Mouse (Mus musculus): ENCODE results near the gene Alox8.

Gene Alox8

GRCm38 (mm10) chr11:69197743-69198142 lies at the start of gene Alox8:
TSS of gene Alox8 (minus strand) at chr11:69197843.
- peak; percentile 28 for DNase-seq

- DNase-seq, result no peak
These were observed 48.0 kb upstream of the Alox8 start for GRCm38 (mm10) chr11:69245643-69246042.

- peak; percentile 73 for DNase-seq
These were observed 47.3 kb upstream of the Alox8 start for GRCm38 (mm10) chr11:69244911-69245310.

- DNase-seq, result no peak
These were observed 39.2 kb upstream of the Alox8 start, which contains the start of gene Gucy2e for GRCm38 (mm10) chr11:69236926-69237260. TSS of gene Gucy2e (minus strand) at chr11:69237036.

GRCm38 (mm10) chr11:69236061-69236925 lies 38.6 kb upstream of the Alox8 start:
- DNase-seq, result no peak

DNA sequence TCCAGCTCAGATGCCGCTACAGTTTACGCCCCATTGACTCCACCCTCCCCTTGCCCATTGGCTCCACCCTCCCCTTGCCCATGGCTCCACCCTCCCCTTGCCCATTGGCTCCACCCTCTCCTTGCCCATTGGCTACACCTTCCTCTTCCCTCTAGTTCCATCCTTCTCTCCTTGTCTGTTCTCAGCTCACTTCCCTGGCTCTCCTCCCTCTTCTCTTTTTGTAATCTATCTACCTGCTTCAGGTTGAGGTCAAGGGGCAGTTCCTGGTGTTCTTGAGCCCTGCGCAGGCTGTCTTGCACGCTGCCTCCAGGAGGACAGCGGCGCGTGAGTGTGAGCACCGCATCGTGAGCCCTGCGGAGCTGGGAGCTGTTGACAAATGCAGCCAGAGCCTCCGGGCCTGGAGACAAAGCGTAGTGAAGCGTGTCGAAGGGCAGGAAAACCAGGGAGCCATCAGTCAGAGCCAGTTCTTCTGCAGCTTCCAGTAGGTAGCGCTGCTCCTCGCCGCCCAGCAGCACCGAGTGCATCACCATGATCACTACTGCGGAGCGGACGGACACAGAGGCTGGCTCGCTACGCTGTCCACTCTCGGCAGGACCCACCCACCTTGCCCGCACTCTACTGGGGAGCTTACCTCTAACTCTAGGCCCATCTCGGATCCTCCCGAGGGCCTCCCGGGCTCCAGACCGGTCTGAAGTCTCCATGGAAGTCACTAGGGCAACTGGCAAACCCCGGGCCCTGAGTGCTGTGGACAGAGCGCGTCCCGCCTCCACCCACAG lies 37.8 kb upstream of the Alox8 start:
- DNase-seq, result peak; percentile 91

- no peak for DNase-seq
These were observed 35.5 kb upstream of the Alox8 start for GRCm38 (mm10) chr11:69233141-69233540.

- no peak for DNase-seq
These were observed 32.8 kb upstream of the Alox8 start for GRCm38 (mm10) chr11:69230420-69230819.

DNA sequence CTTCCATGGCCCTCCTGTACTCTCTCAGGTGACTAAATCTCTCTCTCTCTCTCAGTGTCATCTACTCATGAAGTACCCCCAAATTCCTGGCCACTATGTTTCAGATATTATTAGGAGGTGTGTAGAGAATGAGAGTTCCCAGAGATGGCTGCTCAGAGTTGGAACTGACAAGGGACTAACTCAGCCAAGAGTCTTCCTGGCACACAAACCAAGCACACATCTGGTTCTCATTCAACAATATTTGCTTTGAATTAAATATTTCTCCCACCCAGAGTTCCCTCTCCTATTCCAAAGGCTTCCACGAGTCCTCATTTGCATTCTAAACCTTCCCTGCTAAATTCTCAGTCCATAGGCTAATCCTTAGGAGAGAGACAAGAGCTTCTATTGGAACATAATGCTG lies 28.1 kb upstream of the Alox8 start:
- no peak for DNase-seq

DNA sequence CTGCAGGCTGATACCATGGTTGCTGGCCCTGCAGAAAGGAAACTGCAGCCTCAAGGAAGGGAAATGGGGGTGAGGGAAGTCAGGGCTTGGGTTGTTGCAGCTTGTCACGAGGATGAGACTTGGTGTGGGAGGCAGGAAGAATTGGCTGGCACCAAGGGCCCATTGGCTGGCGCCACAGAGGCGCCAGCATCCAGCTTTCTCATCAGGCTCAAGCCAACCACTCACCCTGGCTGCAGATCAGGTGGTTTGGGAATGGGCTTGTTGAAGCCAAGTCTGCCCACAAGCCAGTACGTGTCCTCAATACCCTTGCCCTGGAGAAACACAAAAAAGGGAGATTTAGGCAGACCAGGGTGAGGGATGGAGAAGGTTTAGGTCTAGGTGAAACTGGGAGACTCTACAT lies 25.5 kb upstream of the Alox8 start:
- no peak for DNase-seq

DNA sequence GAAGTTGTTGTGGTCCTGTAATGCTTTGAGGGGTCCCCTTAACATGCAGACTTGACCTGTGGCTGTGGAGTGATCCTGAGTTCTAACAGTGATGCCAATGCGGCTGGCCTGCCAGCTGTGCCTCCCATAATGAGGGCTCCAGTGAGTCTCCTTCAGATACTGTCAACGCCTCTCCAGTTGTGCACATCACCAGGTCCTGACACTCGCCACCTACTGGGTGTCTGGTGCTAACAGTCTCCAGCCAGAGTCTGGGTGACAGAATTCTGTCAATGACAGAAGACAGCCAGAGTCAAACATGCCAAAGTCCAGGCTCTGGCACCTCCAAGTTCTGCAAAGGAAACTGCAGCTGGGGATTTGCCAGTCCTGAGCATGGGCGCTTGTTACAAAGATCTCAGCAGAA lies 23.4 kb upstream of the Alox8 start:
- no peak for DNase-seq

DNA sequence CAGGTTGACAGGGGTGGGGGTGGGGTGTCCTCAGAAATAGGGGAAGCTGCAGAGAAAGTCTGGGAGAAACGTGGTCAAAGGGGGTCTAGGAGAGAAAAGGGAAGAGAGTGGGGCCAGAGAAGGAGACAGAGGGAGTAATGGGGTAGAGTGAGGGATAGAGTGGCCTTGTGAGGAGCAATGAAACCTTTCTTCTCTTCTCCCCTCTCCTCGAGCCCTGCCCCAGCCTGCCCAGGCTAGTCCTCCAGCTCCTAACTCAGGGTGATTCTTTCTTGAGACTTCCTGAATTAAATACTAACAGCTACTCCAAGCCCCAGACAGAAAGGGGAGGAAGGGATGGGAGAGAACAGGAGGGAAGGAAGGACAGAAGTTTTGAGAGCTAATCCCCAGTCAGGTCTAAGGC lies 21.0 kb upstream of the Alox8 start:
- no peak for DNase-seq

- no peak for DNase-seq
These were observed 19.8 kb upstream of the Alox8 start for GRCm38 (mm10) chr11:69217411-69217810.

DNA sequence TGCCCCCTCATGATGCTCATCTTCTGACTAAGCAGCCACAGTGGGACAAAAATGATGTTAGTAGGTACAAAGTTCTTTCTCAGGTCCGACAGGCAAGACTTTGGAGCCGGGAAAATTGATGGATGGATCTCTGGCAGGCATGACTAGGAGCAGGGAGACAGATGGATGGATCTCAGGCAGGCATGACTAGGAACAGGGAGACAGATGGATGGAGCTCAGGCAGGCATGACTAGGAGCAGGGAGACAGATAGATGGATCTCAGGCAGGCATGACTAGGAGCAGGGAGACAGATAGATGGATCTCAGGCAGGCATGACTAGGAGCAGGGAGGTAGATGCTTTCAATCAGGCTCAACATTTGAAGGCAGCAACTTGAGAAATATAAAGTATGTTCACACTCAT lies 13.8 kb upstream of the Alox8 start:
- DNase-seq, result peak; percentile 83

GRCm38 (mm10) chr11:69202469-69203230 lies 5.0 kb upstream of the Alox8 start:
- DNase-seq, result no peak

DNA sequence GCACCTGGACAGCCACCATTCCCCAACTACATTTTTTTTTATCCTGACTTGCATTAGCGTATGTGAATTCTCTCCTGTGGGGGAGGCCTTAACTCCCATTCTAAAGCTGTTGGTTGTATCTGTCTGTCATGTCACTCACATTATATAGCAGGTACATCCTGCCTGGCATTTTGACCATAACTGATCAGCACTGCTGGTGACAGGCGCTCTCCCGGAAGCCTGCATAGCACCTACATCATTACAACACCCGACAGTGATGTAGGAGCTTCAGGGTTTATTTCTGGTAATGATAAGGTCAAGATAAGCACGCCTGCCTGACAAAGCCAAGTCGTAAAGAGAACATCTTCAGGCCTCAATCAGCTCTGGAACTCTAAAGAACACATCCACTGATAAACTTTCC lies 2.6 kb upstream of the Alox8 start:
- DNase-seq, result no peak

- DNase-seq, result no peak
These were observed 1.6 kb upstream of the Alox8 start for GRCm38 (mm10) chr11:69199251-69199650.

DNA sequence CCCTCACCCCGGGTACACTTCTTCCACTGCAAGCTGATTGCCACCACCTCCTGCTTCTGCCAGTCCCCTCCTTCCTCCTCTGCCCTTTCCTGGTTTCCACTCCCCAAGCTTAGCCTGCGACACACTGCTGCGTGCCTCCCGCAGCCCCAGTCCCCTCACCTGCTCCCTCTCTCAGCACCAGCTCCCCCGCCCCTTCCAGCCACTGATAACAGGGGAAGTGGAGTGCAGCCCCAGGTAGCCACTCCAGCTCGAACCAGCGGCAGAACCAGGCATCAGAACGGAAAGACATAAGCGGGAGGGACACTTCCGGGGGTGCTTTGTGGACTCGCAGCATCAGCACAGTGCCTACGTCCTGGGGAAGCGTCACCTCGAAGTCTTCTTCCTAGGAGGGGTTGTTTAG lies 449 bp downstream of the Alox8 start:
- DNase-seq, result no peak

DNA sequence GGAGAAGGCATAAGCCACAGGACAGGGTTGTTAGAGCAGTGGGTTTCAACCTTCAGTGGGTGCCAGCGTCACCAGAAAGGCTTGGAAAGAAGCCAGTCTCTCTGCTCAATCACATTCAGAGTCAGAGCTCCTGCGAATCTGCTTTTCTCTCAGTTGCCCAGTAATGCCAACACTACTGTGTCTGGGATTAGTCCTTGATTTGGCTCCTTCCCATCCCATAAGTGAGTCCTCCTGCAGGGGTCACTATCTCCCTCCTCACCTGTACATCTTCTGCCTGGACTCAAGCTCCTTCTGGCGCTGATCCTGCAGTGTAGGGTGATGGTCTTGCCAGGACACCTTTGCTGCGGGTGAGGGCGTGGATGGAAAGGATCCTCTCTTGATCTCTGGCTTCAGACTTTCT lies 877 bp downstream of the Alox8 start:
- peak; percentile 79 for DNase-seq

DNA sequence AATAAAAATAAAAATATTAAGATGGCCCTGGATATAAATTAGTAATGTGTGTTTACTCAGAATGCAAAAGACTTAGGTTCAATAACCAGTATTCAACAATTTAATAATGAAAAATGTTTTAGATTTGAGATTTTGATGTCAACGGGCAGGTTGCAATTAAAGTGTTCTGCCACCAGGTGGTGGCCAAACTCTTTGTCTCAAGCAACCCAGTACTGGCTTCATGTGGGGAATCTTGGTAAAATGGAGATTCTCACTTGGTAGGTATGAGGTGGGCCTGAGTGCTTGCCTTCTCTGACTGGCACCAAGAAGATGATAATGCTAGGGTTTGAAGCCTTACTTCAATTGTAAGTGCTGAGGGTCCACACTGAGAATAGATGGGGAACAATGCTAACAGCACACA lies 4.8 kb downstream of the Alox8 start:
- DNase-seq, result peak; percentile 59

GRCm38 (mm10) chr11:69185936-69186335 lies 11.7 kb downstream of the Alox8 start:
- no peak for DNase-seq

- DNase-seq, result no peak
These were observed 12.6 kb downstream of the Alox8 start for GRCm38 (mm10) chr11:69185031-69185430.

DNA sequence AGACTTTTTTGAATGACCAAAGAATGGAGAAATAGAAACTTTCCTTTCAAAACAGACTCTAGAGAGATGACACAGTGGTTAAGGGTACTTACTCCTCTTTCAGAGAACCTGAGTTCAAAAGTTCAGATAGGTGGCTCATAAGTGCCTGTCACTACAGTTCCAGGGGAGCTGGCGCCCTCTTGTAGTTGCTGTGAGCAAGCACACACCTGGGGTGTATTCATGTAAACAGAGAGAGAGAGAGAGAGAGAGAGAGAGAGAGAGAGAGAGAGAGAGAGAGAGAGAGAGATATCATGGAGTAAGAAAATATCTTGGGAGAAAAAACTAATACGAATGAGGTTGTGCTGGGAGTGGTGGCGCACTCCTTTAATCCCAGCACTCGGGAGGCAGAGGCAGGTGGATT lies 17.5 kb downstream of the Alox8 start:
- DNase-seq, result no peak

DNA sequence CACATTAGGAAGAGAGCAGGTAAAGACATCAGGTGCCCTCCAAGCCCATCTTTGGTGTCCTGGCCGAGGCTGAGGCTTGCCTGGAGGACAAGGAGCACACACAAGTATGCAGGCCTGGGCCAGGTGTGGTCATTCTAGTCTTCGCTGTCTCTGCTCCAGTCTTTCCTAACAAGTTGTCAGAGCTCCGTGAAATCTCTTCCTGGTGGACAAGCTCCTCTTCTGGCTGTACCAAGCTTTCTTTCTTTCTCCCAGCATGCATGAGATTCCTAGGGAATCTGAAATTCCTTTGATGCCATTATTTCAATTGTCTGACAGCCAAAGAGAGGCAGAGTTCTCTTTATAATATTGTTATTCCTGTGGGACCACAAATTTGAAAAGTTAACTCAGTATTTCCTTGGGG lies 18.1 kb downstream of the Alox8 start:
- DNase-seq, result no peak
